Mouse (Mus musculus) embryonic facial prominence, embryonic 14.5 days (tissue): ENCODE results near the gene Cfi. TPM values are rescaled to one million over a fixed set of nuclear protein-coding genes. Genes with fewer than 3 reads are reported as not detected.

Source experiments
- ATAC-seq: fragments of 200-750 bp; cut with Nextera tagmentation; 2 replicates; pipeline ENCODE4 v1.8.0; 2017; ENCODE audit warnings: low read depth, moderate number of reproducible peaks, moderate TSS enrichment
- DNase-seq: peaks from one replicate; pipeline ENCODE4 v3.0.0-alpha.2; 2015; ENCODE audit warnings: low spot score
- H3K27ac ChIP-seq: fragments of 300-500 bp; sonication (generic); replicated peaks from 2 replicates; pipeline ENCODE4 v1.5.1; 2014; ENCODE audit warnings: low read depth, mild to moderate bottlenecking, low read length, moderate library complexity
- H3K27me3 ChIP-seq: fragments of 300-500 bp; sonication (generic); replicated peaks from 2 replicates; pipeline ENCODE4 v1.6.1; 2014; ENCODE audit warnings: low read length; ENCODE audit not compliant: control insufficient read depth, insufficient read depth
- H3K36me3 ChIP-seq: fragments of 300-500 bp; sonication (generic); 2 replicates; pipeline ENCODE4 v1.6.1; 2014; ENCODE audit warnings: low read length, mixed read lengths; ENCODE audit not compliant: control insufficient read depth, insufficient read depth
- H3K4me1 ChIP-seq: fragments of 300-500 bp; sonication (generic); 2 replicates; pipeline ENCODE4 v1.6.1; 2014; ENCODE audit warnings: antibody characterized with exemption, low read length; ENCODE audit not compliant: control insufficient read depth, insufficient read depth
- H3K4me2 ChIP-seq: fragments of 300-500 bp; sonication (generic); 2 replicates; pipeline ENCODE4 v1.6.1; 2014; ENCODE audit warnings: low read depth, mild to moderate bottlenecking, low read length, moderate library complexity, mixed read lengths
- H3K4me3 ChIP-seq: fragments of 300-500 bp; sonication (generic); 2 replicates; pipeline ENCODE4 v1.5.1; 2014; ENCODE audit warnings: low read depth, mild to moderate bottlenecking, low read length
- H3K9ac ChIP-seq: fragments of 300-500 bp; sonication (generic); 2 replicates; pipeline ENCODE4 v1.6.1; 2014; ENCODE audit warnings: low read depth, mild to moderate bottlenecking, low read length, moderate library complexity, mixed read lengths
- H3K9me3 ChIP-seq: fragments of 300-500 bp; sonication (generic); 2 replicates; pipeline ENCODE4 v1.6.1; 2016; ENCODE audit warnings: low read length; ENCODE audit not compliant: control insufficient read depth
- WGBS: fragments of 180-500 bp; shearing (Covaris S2); extraction: QIAGEN DNeasy Blood & Tissue Kit; methylation state at CpG from one replicate; pipeline ENCODE4 v1.1.7; 2014; 5-methylcytosine and 5-hydroxymethylcytosine counted together
- polyA plus RNA-seq: library from polyadenylated mRNA; unstranded; fragments of >200 nt; fragmentation: Nextera tagmentation; extraction: Ambion mirVana; gene quantifications from 2 replicates; pipeline ENCODE4 v1.2.1, GENCODE M21; 2014

The Cfi gene
- polyA plus RNA-seq, 1 experiment from 2014 or later = 0.29 TPM

DNA sequence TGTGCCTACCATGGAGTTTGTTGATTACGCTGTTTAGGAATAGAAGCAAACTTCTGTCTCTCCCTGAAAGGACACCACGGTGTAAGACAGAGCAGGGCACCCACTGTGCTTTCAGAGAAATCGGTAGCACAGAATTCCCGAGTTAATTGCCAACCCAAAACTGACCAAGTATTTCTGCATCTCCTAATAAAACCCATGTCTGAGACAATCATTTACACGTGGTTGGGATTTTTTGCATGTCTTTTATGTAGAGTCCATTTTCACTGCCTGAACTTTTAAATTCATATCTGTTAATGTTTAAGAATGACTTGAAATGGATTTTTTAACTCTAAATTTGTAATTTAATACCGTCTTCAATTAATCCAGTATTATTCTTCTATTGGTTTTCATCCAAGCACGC lies 87.9 kb downstream of the Cfi start:
- Histone ChIP-seq H3K27me3 (no peaks in the 10 kb centered on the region), H3K9me3 (no peaks in the 10 kb centered on the region), H3K4me2 (no peak overlapping the region), H3K27ac (no peak overlapping the region), H3K36me3 (no peaks in the 10 kb centered on the region), H3K4me1 (no peaks in the 10 kb centered on the region), H3K9ac (no peak overlapping the region), H3K4me3 (no peak overlapping the region)
- ATAC-seq (no peak), DNase-seq (no peak)
- 88% methylated on average over 7 of the region's 7 CpGs for WGBS

Other genes with a start within 250 kb of the Cfi start
- 1.9 and 2.2 TPM in 2 replicates for gene Egf, start 80.6 kb upstream of the Cfi start, polyA plus RNA-seq
- gene Lrit3, start 31.9 kb upstream of the Cfi start, polyA plus RNA-seq = not detected in 2 replicates
- 0.31 TPM in 1 of 2 replicates, not detected in the other for gene Rrh, start 13.3 kb upstream of the Cfi start, polyA plus RNA-seq
- gene Gar1, start 4.5 kb upstream of the Cfi start, polyA plus RNA-seq = 38.9 and 41.9 TPM in 2 replicates
- 31.5 and 31.6 TPM in 2 replicates for gene Pla2g12a, start 42.7 kb downstream of the Cfi start, polyA plus RNA-seq
- gene Casp6, start 65.5 kb downstream of the Cfi start, polyA plus RNA-seq = 53.3 and 55.5 TPM in 2 replicates
- 5.9 and 8.9 TPM in 2 replicates for gene Mcub, start 134.3 kb downstream of the Cfi start, polyA plus RNA-seq
- 32.9 and 33.5 TPM in 2 replicates for gene Sec24b, start 225.7 kb downstream of the Cfi start, polyA plus RNA-seq